Mouse (Mus musculus): Measurements from ENCODE around the gene Bst1.

DNA sequence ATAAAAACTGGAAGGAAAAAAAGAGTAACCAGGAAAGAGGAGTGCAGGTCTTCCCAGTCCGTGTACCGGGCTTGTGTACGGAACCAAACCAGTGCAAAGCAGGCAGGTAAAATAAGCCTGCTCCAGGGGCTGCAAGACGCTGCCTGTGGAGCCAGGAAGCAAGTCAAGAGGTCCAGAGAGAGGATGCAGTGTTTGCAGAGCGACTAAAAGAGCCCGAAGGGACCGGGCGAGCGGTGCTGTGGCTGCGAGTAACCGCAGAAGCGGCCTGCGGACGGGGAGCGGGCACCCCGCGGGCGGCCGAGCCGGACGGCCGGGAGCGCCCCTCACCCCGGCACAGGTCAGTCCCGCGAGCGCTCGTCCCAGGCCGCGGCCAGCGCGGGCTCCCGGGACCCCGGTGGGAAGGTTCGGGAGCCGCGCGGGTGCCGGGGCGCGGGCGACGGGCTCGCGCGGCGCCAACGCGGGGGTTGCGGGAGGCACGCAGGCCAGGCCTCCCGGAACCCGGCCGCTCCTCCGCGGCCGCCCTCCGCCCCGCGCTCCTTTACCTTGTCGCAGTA is 37.2 kb upstream of the Bst1 start:
- TF ChIP-seq CTCF (IDR thresholded peaks at IDR 0.05; ENCODE audit: control insufficient read depth, insufficient read depth, low read length) (no peak), POLR2A (IDR thresholded peaks at IDR 0.05; ENCODE audit: borderline replicate concordance, control insufficient read depth, low read depth, low read length) (no peak)
